Mouse (Mus musculus): ENCODE measurements at regions not wholly inside any gene's neighbourhood (a gene's known extent, or its start where the extent isn't known, plus 50 kb on each side); places are given as distances from the start of the nearest gene placed in this dataset.

GRCm38 (mm10) chr5:119125745-119126144 is 544.7 kb upstream of the Tbx3 start:
- DNase-seq (no peak), ATAC-seq (no peak)
- Histone ChIP-seq H3K9me3 (ENCODE audit: low read length) (no peaks in the 10 kb centered on the region; the same call in 1 of the 2 replicates), H3K4me3 (ENCODE audit: low read depth, low read length) (no peak overlapping the region), H3K4me1 (ENCODE audit: insufficient read depth) (no peaks in the 10 kb centered on the region), H3K4me2 (ENCODE audit: low read depth, low read length) (no peak overlapping the region), H3K27me3 (ENCODE audit: insufficient read depth, low read length) (no peaks in the 10 kb centered on the region), H3K36me3 (replicated peaks; ENCODE audit: insufficient read depth, low read length) (no peaks in the 10 kb centered on the region), H3K9ac (replicated peaks) (no peak overlapping the region), H3K27ac (ENCODE audit: low read depth) (no peak overlapping the region)
- TF ChIP-seq CTCF (IDR thresholded peaks at IDR 0.05; ENCODE audit: low read depth) (no peak), EP300 (IDR thresholded peaks at IDR 0.05; ENCODE audit: low read depth) (no peak)
- 55% methylated on average over 7 of the region's 7 CpGs for WGBS (ENCODE audit: insufficient replicate concordance)

GRCm38 (mm10) chr5:119130176-119130575 is 540.3 kb upstream of the Tbx3 start:
- Histone ChIP-seq H3K4me3 (ENCODE audit: low read depth, low read length) (no peak overlapping the region), H3K9me3 (ENCODE audit: low read length) (no peaks in the 10 kb centered on the region), H3K27ac (ENCODE audit: low read depth) (no peak overlapping the region), H3K9ac (replicated peaks) (no peak overlapping the region), H3K27me3 (ENCODE audit: insufficient read depth, low read length) (no peaks in the 10 kb centered on the region), H3K36me3 (replicated peaks; ENCODE audit: insufficient read depth, low read length) (no peaks in the 10 kb centered on the region), H3K4me2 (ENCODE audit: low read depth, low read length) (no peak overlapping the region), H3K4me1 (ENCODE audit: insufficient read depth) (no peaks in the 10 kb centered on the region)
- TF ChIP-seq EP300 (IDR thresholded peaks at IDR 0.05; ENCODE audit: low read depth) = no peak
- TF ChIP-seq CTCF (IDR thresholded peaks at IDR 0.05; ENCODE audit: low read depth) = no peak
- ATAC-seq = no peak
- DNase-seq = no peak
- WGBS (ENCODE audit: insufficient replicate concordance) = 87% methylated on average over 7 of the region's 7 CpGs

- H3K27me3 ChIP-seq (ENCODE audit: insufficient read depth, low read length) = no peaks in the 10 kb centered on the region
- no peak overlapping the region for H3K4me3 ChIP-seq (ENCODE audit: low read depth, low read length)
- H3K9me3 ChIP-seq (ENCODE audit: low read length) = no peaks in the 10 kb centered on the region
- WGBS (ENCODE audit: insufficient replicate concordance) = 58% methylated on average over 10 of the region's 10 CpGs
- no peak overlapping the region for H3K9ac ChIP-seq (replicated peaks)
- H3K4me2 ChIP-seq (ENCODE audit: low read depth, low read length) = no peak overlapping the region
- H3K4me1 ChIP-seq (ENCODE audit: insufficient read depth) = no peaks in the 10 kb centered on the region
- TF ChIP-seq CTCF (IDR thresholded peaks at IDR 0.05; ENCODE audit: low read depth) (no peak), EP300 (IDR thresholded peaks at IDR 0.05; ENCODE audit: low read depth) (no peak)
- ATAC-seq = no peak
- no peaks in the 10 kb centered on the region for H3K36me3 ChIP-seq (replicated peaks; ENCODE audit: insufficient read depth, low read length)
- no peak for DNase-seq
- H3K27ac ChIP-seq (ENCODE audit: low read depth) = no peak overlapping the region
Measured at GRCm38 (mm10) chr5:119131461-119131860, 539.0 kb upstream of the Tbx3 start.

GRCm38 (mm10) chr5:119133378-119133777 is 537.1 kb upstream of the Tbx3 start:
- ATAC-seq (no peak), DNase-seq (no peak)
- Histone ChIP-seq H3K4me1 (ENCODE audit: insufficient read depth) (no peaks in the 10 kb centered on the region), H3K4me2 (ENCODE audit: low read depth, low read length) (no peak overlapping the region), H3K27ac (ENCODE audit: low read depth) (no peak overlapping the region), H3K27me3 (ENCODE audit: insufficient read depth, low read length) (no peaks in the 10 kb centered on the region), H3K9ac (replicated peaks) (no peak overlapping the region), H3K9me3 (ENCODE audit: low read length) (no peaks in the 10 kb centered on the region), H3K4me3 (ENCODE audit: low read depth, low read length) (no peak overlapping the region), H3K36me3 (replicated peaks; ENCODE audit: insufficient read depth, low read length) (no peaks in the 10 kb centered on the region)
- TF ChIP-seq CTCF (IDR thresholded peaks at IDR 0.05; ENCODE audit: low read depth) (no peak), EP300 (IDR thresholded peaks at IDR 0.05; ENCODE audit: low read depth) (no peak)
- WGBS (ENCODE audit: insufficient replicate concordance) = 47% methylated on average over 13 of the region's 13 CpGs

- Histone ChIP-seq H3K27me3 (ENCODE audit: insufficient read depth, low read length) (no peaks in the 10 kb centered on the region), H3K36me3 (replicated peaks; ENCODE audit: insufficient read depth, low read length) (no peaks in the 10 kb centered on the region), H3K4me1 (ENCODE audit: insufficient read depth) (no peaks in the 10 kb centered on the region), H3K9me3 (ENCODE audit: low read length) (no peaks in the 10 kb centered on the region), H3K9ac (replicated peaks) (no peak overlapping the region), H3K4me3 (ENCODE audit: low read depth, low read length) (no peak overlapping the region), H3K4me2 (ENCODE audit: low read depth, low read length) (no peak overlapping the region), H3K27ac (ENCODE audit: low read depth) (no peak overlapping the region)
- TF ChIP-seq EP300 (IDR thresholded peaks at IDR 0.05; ENCODE audit: low read depth) = no peak
- TF ChIP-seq CTCF (IDR thresholded peaks at IDR 0.05; ENCODE audit: low read depth) = no peak
- ATAC-seq = no peak
- no peak for DNase-seq
- 76% methylated on average over 8 of the region's 8 CpGs for WGBS (ENCODE audit: insufficient replicate concordance)
Measured at GRCm38 (mm10) chr5:119136916-119137315, 533.6 kb upstream of the Tbx3 start.

GRCm38 (mm10) chr5:119137409-119137808 is 533.1 kb upstream of the Tbx3 start:
- Histone ChIP-seq H3K4me2 (ENCODE audit: low read depth, low read length) (no peak overlapping the region), H3K9me3 (ENCODE audit: low read length) (no peaks in the 10 kb centered on the region)

GRCm38 (mm10) chr5:119137821-119138221 is 532.6 kb upstream of the Tbx3 start:
- TF ChIP-seq CTCF (IDR thresholded peaks at IDR 0.05; ENCODE audit: low read depth) (no peak), EP300 (IDR thresholded peaks at IDR 0.05; ENCODE audit: low read depth) (no peak)
- no peak overlapping the region for H3K4me3 ChIP-seq (ENCODE audit: low read depth, low read length)
- ATAC-seq (no peak), DNase-seq (no peak)
- 72% methylated on average over 10 of the region's 10 CpGs for WGBS (ENCODE audit: insufficient replicate concordance)
- H3K27ac ChIP-seq (ENCODE audit: low read depth) = no peak overlapping the region
- H3K9ac ChIP-seq (replicated peaks) = no peak overlapping the region
- no peaks in the 10 kb centered on the region for H3K4me1 ChIP-seq (ENCODE audit: insufficient read depth)
- H3K4me2 ChIP-seq (ENCODE audit: low read depth, low read length) = no peak overlapping the region
- no peaks in the 10 kb centered on the region for H3K27me3 ChIP-seq (ENCODE audit: insufficient read depth, low read length)
- no peaks in the 10 kb centered on the region for H3K9me3 ChIP-seq (ENCODE audit: low read length)
- no peaks in the 10 kb centered on the region for H3K36me3 ChIP-seq (replicated peaks; ENCODE audit: insufficient read depth, low read length)

More at GRCm38 (mm10) chr5:119137409-119137808, 533.1 kb upstream of the Tbx3 start:
- Histone ChIP-seq H3K27me3 (ENCODE audit: insufficient read depth, low read length) (no peaks in the 10 kb centered on the region), H3K9ac (replicated peaks) (no peak overlapping the region), H3K36me3 (replicated peaks; ENCODE audit: insufficient read depth, low read length) (no peaks in the 10 kb centered on the region), H3K27ac (ENCODE audit: low read depth) (no peak overlapping the region), H3K4me1 (ENCODE audit: insufficient read depth) (no peaks in the 10 kb centered on the region), H3K4me3 (ENCODE audit: low read depth, low read length) (no peak overlapping the region)
- WGBS (ENCODE audit: insufficient replicate concordance) = 52% methylated on average over 13 of the region's 13 CpGs
- TF ChIP-seq EP300 (IDR thresholded peaks at IDR 0.05; ENCODE audit: low read depth) = no peak
- no peak for TF ChIP-seq CTCF (IDR thresholded peaks at IDR 0.05; ENCODE audit: low read depth)
- no peak for DNase-seq
- no peak for ATAC-seq
